Mouse (Mus musculus): ENCODE measurements around the gene Pcolce2.

DNA sequence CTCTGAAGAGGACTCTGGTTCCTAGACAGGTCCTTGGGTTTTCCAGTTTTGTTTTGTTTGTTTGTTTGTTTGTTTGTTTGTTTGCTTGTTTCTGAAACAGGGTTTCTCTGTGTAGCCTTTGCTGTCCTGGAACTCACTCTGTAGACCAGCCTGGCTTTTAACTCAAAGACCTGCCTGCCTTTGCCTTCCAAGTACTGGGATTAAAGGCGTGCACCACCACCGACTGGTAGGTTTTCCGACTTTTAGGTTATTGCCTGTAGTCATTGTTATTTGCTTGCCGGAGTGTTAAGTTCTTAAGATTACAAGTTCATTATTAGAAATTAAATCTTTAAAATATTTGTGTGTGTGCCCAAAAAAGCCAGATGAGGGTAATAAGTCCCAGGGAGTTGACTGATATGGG is 1.0 kb upstream of the Pcolce2 start:
- no peak for TF ChIP-seq GATA1 (IDR thresholded peaks at IDR 0.05; ENCODE audit: borderline replicate concordance, low read length)
- TF ChIP-seq FLI1 (IDR thresholded peaks at IDR 0.05; ENCODE audit: low read length): no peak
